Mouse (Mus musculus) ES-E14 (cell line): ENCODE measurements around the gene Caskin1. TPM values are rescaled to one million over a fixed set of nuclear protein-coding genes. Genes with fewer than 3 reads are reported as not detected.

Source experiments
- DNase-seq: peaks from one replicate; pipeline ENCODE4 v3.0.0-alpha.2; 2013; ENCODE audit warnings: low read depth, low spot score
- H3K27ac ChIP-seq: 2 replicates; pipeline ENCODE4 v1.5.1; 2012; ENCODE audit warnings: low read depth, mild to moderate bottlenecking, low read length, moderate library complexity, mixed read lengths; ENCODE audit not compliant: poor library complexity, insufficient read depth, severe bottlenecking
- H3K36me3 ChIP-seq: 2 replicates; pipeline ENCODE4 v1.6.1; 2012; ENCODE audit warnings: mild to moderate bottlenecking, low read length, moderate library complexity, mixed read lengths; ENCODE audit not compliant: control insufficient read depth, poor library complexity, insufficient read depth, severe bottlenecking
- H3K4me1 ChIP-seq, 2 experiments: fragments of 150-350 bp in 1 of 2; sonication (generic) in 1 of 2; 2 replicates each; pipeline ENCODE4 v1.6.1; 2012; ENCODE audit warnings: low read length in 2 of 2, mild to moderate bottlenecking in 1 of 2, mixed read lengths in 1 of 2; ENCODE audit not compliant: control insufficient read depth in 2 of 2, insufficient read depth in 2 of 2, poor library complexity in 1 of 2
- H3K4me3 ChIP-seq, 2 experiments: fragments of 150-350 bp in 1 of 2; sonication (generic) in 1 of 2; 2 replicates each; pipeline ENCODE4 v1.5.1; 2012; ENCODE audit warnings: low read length in 2 of 2, low read depth in 1 of 2, mild to moderate bottlenecking in 1 of 2, mixed read lengths in 1 of 2; ENCODE audit not compliant: insufficient read depth in 1 of 2, poor library complexity in 1 of 2, severe bottlenecking in 1 of 2
- H3K9ac ChIP-seq: 2 replicates; pipeline ENCODE4 v1.6.1; 2012; ENCODE audit warnings: low read depth, mild to moderate bottlenecking, low read length, mixed read lengths; ENCODE audit not compliant: poor library complexity, insufficient read depth, severe bottlenecking
- H3K9me3 ChIP-seq: fragments of 150-350 bp; sonication (generic); 2 replicates; pipeline ENCODE4 v1.6.1; 2012; ENCODE audit warnings: low read depth, mild to moderate bottlenecking, low read length; ENCODE audit not compliant: control insufficient read depth, insufficient read depth
- CHD2 ChIP-seq: IDR thresholded peaks from 2 replicates; pipeline ENCODE4 v1.6.1; 2014; ENCODE audit warnings: mild to moderate bottlenecking, low read depth, low read length, inconsistent platforms
- HCFC1 ChIP-seq: IDR thresholded peaks from 2 replicates; pipeline ENCODE4 v1.6.1; 2012; ENCODE audit warnings: low read length, inconsistent platforms, borderline replicate concordance; ENCODE audit not compliant: insufficient read depth
- MAFK ChIP-seq: IDR thresholded peaks from 2 replicates; pipeline ENCODE4 v1.6.1; 2014; ENCODE audit warnings: mild to moderate bottlenecking, low read depth, low read length, inconsistent platforms; ENCODE audit not compliant: insufficient read depth
- ZC3H11A ChIP-seq: IDR thresholded peaks from 2 replicates; pipeline ENCODE4 v1.6.1; 2012; ENCODE audit warnings: low read depth, mild to moderate bottlenecking, inconsistent platforms, low read length, borderline replicate concordance
- ZNF384 ChIP-seq: IDR thresholded peaks from 2 replicates; pipeline ENCODE4 v1.6.1; 2012; ENCODE audit warnings: low read depth, low read length, inconsistent platforms
- in situ Hi-C, 2 experiments: fragments of 600-800 bp; cut with MboI; formaldehyde crosslinking; loops; one replicate each; pipeline ENCODE4 v1.15.1; 2025; ENCODE audit warnings: low sequenced_read_pairs in 2 of 2, inconsistent platforms in 1 of 2; ENCODE audit not compliant: unreplicated experiment in 2 of 2
- total RNA-seq: library from RNA; depleted of rRNA; stranded (reverse); fragments of 300-350 nt; gene quantifications from 2 replicates; pipeline ENCODE4 v1.2.3, GENCODE M21; 2012

The Caskin1 gene
- total RNA-seq, 1 experiment, result 2.0 TPM

- Histone ChIP-seq H3K36me3 (peaks cover 21% of the 10 kb centered on the region), H3K9ac (peak overlapping the region; percentile 76), H3K4me1 (peaks cover 1 to 15% of the 10 kb centered on the region in 2 experiments; a peak in 1 of 4 replicates), H3K27ac (no peak overlapping the region), H3K9me3 (no peaks in the 10 kb centered on the region), H3K4me3 (peak overlapping the region; percentile 83 to 95)
- peak; percentile 98 for DNase-seq
- TF ChIP-seq HCFC1 (0 out of 2 replicates have a peak, but pooled peaks have one; percentile 54), ZC3H11A (no peak)
- in situ Hi-C loops, result no loop called here
Measured at GRCm38 (mm10) chr17:24533099-24533992, 44.9 kb downstream of the Caskin1 start.

GRCm38 (mm10) chr17:24534160-24534718, 45.8 kb downstream of the Caskin1 start, which contains the start of gene Rab26:
Gene Rab26, minus strand, starts transcription at chr17:24534210.
- peak within 1 kb of the TSS; percentile 83 to 95 for H3K4me3 ChIP-seq
- no peak within 1 kb of the TSS for H3K27ac ChIP-seq
- in situ Hi-C loops, result no loop called here
- H3K9me3 ChIP-seq, result no peaks in the 10 kb centered on the region
- TF ChIP-seq MAFK (no peak), CHD2 (no peak), ZNF384 (no peak), HCFC1 (no peak), ZC3H11A (no peak)
- peaks cover 1 to 15% of the 10 kb centered on the region in 2 experiments; a peak in 1 of 4 replicates for H3K4me1 ChIP-seq
- peaks cover 13% of the 10 kb centered on the region for H3K36me3 ChIP-seq
- no peak for DNase-seq
- peak within 1 kb of the TSS; percentile 76 for H3K9ac ChIP-seq

- peaks cover 1 to 14% of the 10 kb centered on the region in 2 experiments; a peak in 1 of 4 replicates for H3K4me1 ChIP-seq
- TF ChIP-seq HCFC1 (no peak), ZNF384 (no peak), MAFK (no peak), CHD2 (no peak), ZC3H11A (no peak)
- H3K9me3 ChIP-seq, result no peaks in the 10 kb centered on the region
- peaks cover 3% of the 10 kb centered on the region; the same call in 1 of the 2 replicates for H3K36me3 ChIP-seq
- in situ Hi-C loops, result no loop called here
- DNase-seq, result no peak
- no peak overlapping the region for H3K9ac ChIP-seq
- H3K4me3 ChIP-seq, result no peak overlapping the region
- H3K27ac ChIP-seq, result no peak overlapping the region
Measured at GRCm38 (mm10) chr17:24535300-24535699, 46.9 kb downstream of the Caskin1 start.

GRCm38 (mm10) chr17:24537536-24537935, 49.1 kb downstream of the Caskin1 start:
- in situ Hi-C loops, result no loop called here
- no peak overlapping the region for H3K4me3 ChIP-seq
- H3K27ac ChIP-seq, result no peak overlapping the region
- H3K4me1 ChIP-seq, result peaks cover 1 to 2% of the 10 kb centered on the region in 2 experiments; a peak in 1 of 4 replicates
- H3K9me3 ChIP-seq, result no peaks in the 10 kb centered on the region
- no peak overlapping the region for H3K9ac ChIP-seq
- no peaks in the 10 kb centered on the region for H3K36me3 ChIP-seq
- TF ChIP-seq ZNF384, result no peak
- TF ChIP-seq ZC3H11A, result no peak
- TF ChIP-seq CHD2, result no peak
- TF ChIP-seq HCFC1, result no peak
- no peak for TF ChIP-seq MAFK
- no peak for DNase-seq
